9 mouse cellular contexts compared by ENCODE assay signal in the genomic region with DNA sequence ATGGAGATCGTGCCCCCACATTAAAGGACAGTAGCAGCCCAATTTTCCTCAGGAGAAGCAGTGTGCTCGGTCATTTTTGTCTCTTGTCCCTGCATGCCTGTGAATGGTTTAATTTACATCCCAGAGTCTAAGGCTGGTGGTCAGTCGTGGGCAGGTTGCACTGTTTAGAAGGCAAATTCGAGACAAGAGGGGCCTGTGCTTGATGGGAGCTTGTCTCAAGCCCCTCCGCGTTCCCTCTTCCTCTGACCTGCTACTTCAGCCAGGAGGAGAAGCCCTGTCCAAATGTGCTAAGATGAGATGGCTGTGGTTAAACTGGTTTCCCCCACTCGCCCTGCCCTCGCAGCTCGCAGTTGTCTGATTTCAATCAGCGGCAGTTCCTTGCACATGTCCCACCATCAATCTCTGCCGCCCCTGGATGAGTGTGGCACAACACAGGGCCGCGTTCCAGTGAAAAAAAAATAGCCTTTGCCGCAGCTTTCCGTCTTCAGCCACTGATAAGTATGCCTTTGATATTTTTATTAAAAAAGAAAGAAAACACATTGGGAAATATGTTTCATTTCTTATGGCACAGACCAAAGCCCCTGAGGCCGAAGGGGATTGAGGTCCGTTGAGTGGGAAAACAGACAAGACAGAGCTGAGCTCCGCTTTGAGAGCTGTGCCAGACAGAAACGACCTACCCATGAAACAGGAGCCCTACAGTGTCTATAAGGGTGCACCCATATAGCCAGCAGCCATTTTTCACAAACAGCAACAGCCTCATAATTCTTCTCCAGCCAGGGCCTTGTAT.
DNase-seq lines count a peak whose midpoint lies in the region; ATAC-seq and TF ChIP-seq lines count a peak whose summit lies in the region.
"Had no signal": no experiment of that assay in that cellular context is flagged by ENCODE, and none has a peak within 500 bp of the region (broad histone marks: within the 10 kb centered on the region; RNA-seq: fewer than 3 reads in every experiment).

No protein-coding gene starts in this region.

- no peak for ATAC-seq in limb, embryonic 15.5 days (ENCODE audit: insufficient number of reproducible peaks, low FRiP score, low TSS enrichment, low read depth)

- peaks cover 17% of the 10 kb centered on the region for H3K4me1 ChIP-seq in limb, embryonic 15.5 days

- H3K36me3 ChIP-seq in limb, embryonic 15.5 days = no peaks in the 10 kb centered on the region

- H3K27ac ChIP-seq in gastrocnemius, adult 2 months = peak overlapping the region; percentile 80
- peak overlapping the region; percentile 57 for H3K27ac ChIP-seq in limb, embryonic 15.5 days

- 24% methylated on average over 19 of the region's 19 CpGs for WGBS in limb, embryonic 15.5 days

- DNase-seq in brain, embryonic 14.5 days (ENCODE audit: low read depth) = peak; percentile 12
- peak; percentile 44 for DNase-seq in embryo, embryonic 11 days
- peak; percentile 59 for DNase-seq in gastrocnemius, adult 2 months
- DNase-seq in natural killer cell, adult 2 months (ENCODE audit: low spot score in 2 of 2) = no peak
- DNase-seq in adrenal gland, adult 18-20 months (ENCODE audit: low spot score in 2 of 2) = no peak
- no peak for DNase-seq in kidney, adult 9 months
- DNase-seq: heart, adult 18-20 months; layer of hippocampus, adult 9-11 months had no signal

- peak overlapping the region; percentile 30 for H3K4me2 ChIP-seq in limb, embryonic 15.5 days

- intact Hi-C loops in gastrocnemius, adult 2 months (cut with DNase I) = no loop called here

- no peak overlapping the region for H3K9ac ChIP-seq in limb, embryonic 15.5 days

- no peak for TF ChIP-seq POLR2A in brain, embryonic 14.5 days (IDR thresholded peaks at IDR 0.05; ENCODE audit: borderline replicate concordance, extremely low read depth, insufficient read depth, insufficient read length, poor library complexity, severe bottlenecking)

- no peak for TF ChIP-seq CTCF in brain, embryonic 14.5 days (IDR thresholded peaks at IDR 0.05; ENCODE audit: borderline replicate concordance, extremely low read depth, insufficient read depth, insufficient read length)
- no peak for TF ChIP-seq CTCF in gastrocnemius, adult 2 months (IDR thresholded peaks at IDR 0.05)

- peak overlapping the region; percentile 57 for H3K4me3 ChIP-seq in gastrocnemius, adult 2 months
- H3K4me3 ChIP-seq in limb, embryonic 15.5 days = no peak overlapping the region

- H3K9me3 ChIP-seq in limb, embryonic 15.5 days = no peaks in the 10 kb centered on the region

- H3K27me3 ChIP-seq in limb, embryonic 15.5 days = no peaks in the 10 kb centered on the region

Comparison
In these comparisons a context has a peak if more than half of its experiments do, and no peak if none do; other contexts are left out.
1. DNase-seq: peak in brain, embryonic 14.5 days (single experiment), embryo, embryonic 11 days (single experiment) and gastrocnemius, adult 2 months (single experiment); none in natural killer cell, adult 2 months (0 of 2), adrenal gland, adult 18-20 months (0 of 2) and kidney, adult 9 months (single experiment).